Comparison of ENCODE assay signal across 8 mouse cellular contexts in genomic region chr1:55087932-55088610, GRCm38 (mm10). TPM values are rescaled to one million over a fixed set of nuclear protein-coding genes. Genes with fewer than 3 reads are reported as not detected.
DNase-seq lines count a peak whose midpoint lies in the region; ATAC-seq lines count a peak whose summit lies in the region.

TSS of gene Hspe1 (plus strand) at chr1:55088132.
TSS of gene Hspd1 (minus strand) at chr1:55088243.

- WGBS in forebrain, embryonic 11.5 days = under 1% methylated on average over 68 of the region's 76 CpGs
- under 1% methylated on average over 76 of the region's 76 CpGs for WGBS in heart, embryonic 16.5 days
- under 1% methylated on average over 68 of the region's 76 CpGs for WGBS in liver, embryonic 15.5 days (ENCODE audit: insufficient replicate concordance)
- WGBS in neural tube, embryonic 12.5 days = under 1% methylated on average over 74 of the region's 76 CpGs

- peak within 1 kb of the TSS; percentile 95 for H3K9ac ChIP-seq in forebrain, embryonic 11.5 days (ENCODE audit: low read length)
- H3K9ac ChIP-seq in heart, embryonic 16.5 days (ENCODE audit: low read length) = peak within 1 kb of the TSS; percentile 99
- peak within 1 kb of the TSS; percentile 93 for H3K9ac ChIP-seq in liver, embryonic 15.5 days
- H3K9ac ChIP-seq in neural tube, embryonic 12.5 days = peak within 1 kb of the TSS; percentile 93

- ATAC-seq in forebrain, embryonic 11.5 days (replicated peaks; ENCODE audit: low FRiP score) = peak; percentile 96
- ATAC-seq in heart, embryonic 16.5 days (replicated peaks; ENCODE audit: extremely low read depth, insufficient read depth, low FRiP score) = peak; percentile 93
- peak; percentile 91 for ATAC-seq in liver, embryonic 15.5 days (ENCODE audit: insufficient read depth)
- ATAC-seq in neural tube, embryonic 12.5 days (ENCODE audit: low FRiP score, low read depth) = peak; percentile 96

- peak within 1 kb of the TSS; percentile 91 for H3K4me3 ChIP-seq in forebrain, embryonic 11.5 days (ENCODE audit: low read depth, low read length)
- H3K4me3 ChIP-seq in heart, embryonic 16.5 days (ENCODE audit: low read length) = peak within 1 kb of the TSS; percentile 98
- H3K4me3 ChIP-seq in liver, embryonic 15.5 days (replicated peaks) = peak within 1 kb of the TSS; percentile 93
- peak within 1 kb of the TSS; percentile 89 for H3K4me3 ChIP-seq in neural tube, embryonic 12.5 days

- peaks cover 12% of the 10 kb centered on the region for H3K36me3 ChIP-seq in forebrain, embryonic 11.5 days (ENCODE audit: control insufficient read depth, insufficient read depth, low read length)
- H3K36me3 ChIP-seq in heart, embryonic 16.5 days (ENCODE audit: control insufficient read depth, insufficient read depth) = peaks cover 27% of the 10 kb centered on the region
- H3K36me3 ChIP-seq in liver, embryonic 15.5 days (replicated peaks) = peaks cover 40% of the 10 kb centered on the region
- H3K36me3 ChIP-seq in neural tube, embryonic 12.5 days = peaks cover 31% of the 10 kb centered on the region

- no peaks in the 10 kb centered on the region for H3K27me3 ChIP-seq in forebrain, embryonic 11.5 days (ENCODE audit: control insufficient read depth, insufficient read depth, low read length)
- H3K27me3 ChIP-seq in heart, embryonic 16.5 days (ENCODE audit: control insufficient read depth, insufficient read depth, low read length) = no peaks in the 10 kb centered on the region
- H3K27me3 ChIP-seq in liver, embryonic 15.5 days = no peaks in the 10 kb centered on the region
- H3K27me3 ChIP-seq in neural tube, embryonic 12.5 days (replicated peaks) = no peaks in the 10 kb centered on the region

- H3K27ac ChIP-seq in forebrain, embryonic 11.5 days (ENCODE audit: low read depth, low read length) = peak within 1 kb of the TSS; percentile 94
- peak within 1 kb of the TSS; percentile 99 for H3K27ac ChIP-seq in heart, embryonic 16.5 days (ENCODE audit: low read length)
- H3K27ac ChIP-seq in liver, embryonic 15.5 days (replicated peaks) = peak within 1 kb of the TSS; percentile 95
- peak within 1 kb of the TSS; percentile 86 for H3K27ac ChIP-seq in neural tube, embryonic 12.5 days

- DNase-seq in CD8-positive naive resting alpha-beta T cell, adult 2 months (ENCODE audit: low read depth in 2 of 2, low spot score in 2 of 2) = peak; percentile 96 to 97
- DNase-seq in c-Kit-positive CD71-negative TER-119-negative erythroid progenitor cells, embryonic 14.5 days (ENCODE audit: low read depth) = peak; percentile 99
- DNase-seq in forebrain, embryonic 11.5 days (ENCODE audit: low spot score) = peak; percentile 99
- peak; percentile 99 for DNase-seq in kidney, postnatal 36 days
- DNase-seq in telencephalon, adult 2 months (ENCODE audit: low read depth, low spot score) = peak; percentile 94

- H3K9me3 ChIP-seq in forebrain, embryonic 11.5 days (ENCODE audit: control insufficient read depth, low read length) = no peaks in the 10 kb centered on the region
- H3K9me3 ChIP-seq in heart, embryonic 16.5 days (replicated peaks; ENCODE audit: control insufficient read depth, low read length) = no peaks in the 10 kb centered on the region
- no peaks in the 10 kb centered on the region for H3K9me3 ChIP-seq in liver, embryonic 15.5 days (replicated peaks)
- no peaks in the 10 kb centered on the region for H3K9me3 ChIP-seq in neural tube, embryonic 12.5 days

- peak within 1 kb of the TSS; percentile 85 for H3K4me2 ChIP-seq in forebrain, embryonic 11.5 days (ENCODE audit: low read depth, low read length, severe bottlenecking)
- H3K4me2 ChIP-seq in heart, embryonic 16.5 days (ENCODE audit: low read depth, low read length) = peak within 1 kb of the TSS; percentile 92
- peak within 1 kb of the TSS; percentile 99 for H3K4me2 ChIP-seq in liver, embryonic 15.5 days
- H3K4me2 ChIP-seq in neural tube, embryonic 12.5 days (replicated peaks) = peak within 1 kb of the TSS; percentile 84

- peaks cover 6% of the 10 kb centered on the region for H3K4me1 ChIP-seq in forebrain, embryonic 11.5 days (replicated peaks; ENCODE audit: control insufficient read depth, insufficient read depth, low read length)
- H3K4me1 ChIP-seq in heart, embryonic 16.5 days (ENCODE audit: control insufficient read depth, insufficient read depth, low read length) = peaks cover 30% of the 10 kb centered on the region
- H3K4me1 ChIP-seq in liver, embryonic 15.5 days (replicated peaks) = peaks cover 70% of the 10 kb centered on the region
- peaks cover 24% of the 10 kb centered on the region for H3K4me1 ChIP-seq in neural tube, embryonic 12.5 days

RNA-seq across cellular contexts. Expression of gene Hspe1, which starts in this region (rescaled TPM):
- polyA plus RNA-seq in forebrain, embryonic 11.5 days (2014; fragmentation: Nextera tagmentation; extraction: Ambion mirVana) = 434 and 507 TPM in 2 replicates
- 276 and 289 TPM in 2 replicates for polyA plus RNA-seq in heart, embryonic 16.5 days (2015; fragmentation: Nextera tagmentation; extraction: Ambion mirVana)
- 233 and 311 TPM in 2 replicates for polyA plus RNA-seq in liver, embryonic 15.5 days (2015; fragmentation: Nextera tagmentation; extraction: Ambion mirVana)
- 329 and 346 TPM in 2 replicates for polyA plus RNA-seq in neural tube, embryonic 12.5 days (2016; fragmentation: Nextera tagmentation; extraction: Ambion mirVana)

RNA-seq across cellular contexts. Expression of gene Hspd1, which starts in this region (rescaled TPM):
- polyA plus RNA-seq in forebrain, embryonic 11.5 days (2014; fragmentation: Nextera tagmentation; extraction: Ambion mirVana) = 401 and 416 TPM in 2 replicates
- 491 and 512 TPM in 2 replicates for polyA plus RNA-seq in heart, embryonic 16.5 days (2015; fragmentation: Nextera tagmentation; extraction: Ambion mirVana)
- polyA plus RNA-seq in liver, embryonic 15.5 days (2015; fragmentation: Nextera tagmentation; extraction: Ambion mirVana) = 245 and 256 TPM in 2 replicates
- 338 TPM in 2 replicates for polyA plus RNA-seq in neural tube, embryonic 12.5 days (2016; fragmentation: Nextera tagmentation; extraction: Ambion mirVana)

Comparison
In these comparisons a context has a peak if more than half of its experiments do, and no peak if none do; other contexts are left out.
1. Peak in every context shown above with its lines: DNase-seq, ATAC-seq, H3K4me3 ChIP-seq and H3K27ac ChIP-seq.